Mouse (Mus musculus) midbrain, embryonic 11.5 days (tissue): Measurements from ENCODE around the gene Klhdc10. TPM values are rescaled to one million over a fixed set of nuclear protein-coding genes. Genes with fewer than 3 reads are reported as not detected.

Experiments
- polyA plus RNA-seq: library from polyadenylated mRNA; unstranded; fragments of >200 nt; fragmentation: Nextera tagmentation; extraction: Ambion mirVana; gene quantifications from 2 replicates; pipeline ENCODE4 v1.2.1, GENCODE M21; 2014

Gene Klhdc10
- polyA plus RNA-seq, 1 experiment from 2014 or later, result 28.3 TPM

Other genes with a start within 250 kb of the Klhdc10 start
- gene Ube2h, start 97.3 kb upstream of the Klhdc10 start, polyA plus RNA-seq, result 52.3 and 53.6 TPM in 2 replicates
- gene Zc3hc1, start 10.8 kb upstream of the Klhdc10 start, polyA plus RNA-seq, result 75.4 and 76.8 TPM in 2 replicates
- gene Tmem209, start 107.9 kb downstream of the Klhdc10 start, polyA plus RNA-seq, result 46.0 and 58.1 TPM in 2 replicates
- gene Ssmem1, start 108.0 kb downstream of the Klhdc10 start, polyA plus RNA-seq, result 0.49 and 0.68 TPM in 2 replicates
- gene Cpa2, start 139.7 kb downstream of the Klhdc10 start, polyA plus RNA-seq, result 13.0 and 15.5 TPM in 2 replicates
- 2.1 and 2.2 TPM in 2 replicates for gene Cpa4, start 166.5 kb downstream of the Klhdc10 start, polyA plus RNA-seq
- gene Cpa5, start 209.1 kb downstream of the Klhdc10 start, polyA plus RNA-seq, result 0.25 and 0.46 TPM in 2 replicates
- gene Cpa1, start 237.3 kb downstream of the Klhdc10 start, polyA plus RNA-seq, result 0.08 TPM in 1 of 2 replicates, not detected in the other